Mouse (Mus musculus) gastrocnemius, postnatal 25 days (tissue): Measurements from ENCODE around the gene Nab1. TPM values are rescaled to one million over a fixed set of nuclear protein-coding genes. Genes with fewer than 3 reads are reported as not detected.

ENCODE experiments used
- DNase-seq: peaks from one replicate; pipeline ENCODE4 v3.0.0; 2022
- total RNA-seq, 2 experiments: library from RNA; stranded (reverse); gene quantifications; 1 replicate in 1 of 2; 2 replicates in 1 of 2; pipeline ENCODE4 v1.2.3; 2021

Nab1 gene
- total RNA-seq, 2 experiments from 2014 or later, result 9.4 to 10.0 TPM

DNA sequence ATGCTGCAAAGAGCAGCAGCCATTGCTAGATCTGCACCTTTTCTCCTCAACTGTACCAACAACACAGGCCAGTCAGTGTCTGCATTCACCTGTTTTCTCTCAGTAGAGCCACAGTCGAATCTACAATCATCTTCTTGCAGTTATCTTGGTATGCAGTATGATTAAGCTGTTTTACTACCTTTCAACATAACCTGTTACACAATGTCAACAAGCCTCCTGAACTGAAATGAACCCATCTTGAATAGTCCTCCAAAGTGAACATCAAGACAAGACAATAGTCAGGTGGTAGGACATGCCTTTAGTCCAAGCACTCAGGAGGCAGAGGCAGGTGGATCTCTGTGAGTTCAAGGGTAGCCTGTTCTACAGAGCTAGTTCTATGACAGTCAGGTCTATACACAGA lies 26.2 kb downstream of the Nab1 start:
- no peak for DNase-seq

DNA sequence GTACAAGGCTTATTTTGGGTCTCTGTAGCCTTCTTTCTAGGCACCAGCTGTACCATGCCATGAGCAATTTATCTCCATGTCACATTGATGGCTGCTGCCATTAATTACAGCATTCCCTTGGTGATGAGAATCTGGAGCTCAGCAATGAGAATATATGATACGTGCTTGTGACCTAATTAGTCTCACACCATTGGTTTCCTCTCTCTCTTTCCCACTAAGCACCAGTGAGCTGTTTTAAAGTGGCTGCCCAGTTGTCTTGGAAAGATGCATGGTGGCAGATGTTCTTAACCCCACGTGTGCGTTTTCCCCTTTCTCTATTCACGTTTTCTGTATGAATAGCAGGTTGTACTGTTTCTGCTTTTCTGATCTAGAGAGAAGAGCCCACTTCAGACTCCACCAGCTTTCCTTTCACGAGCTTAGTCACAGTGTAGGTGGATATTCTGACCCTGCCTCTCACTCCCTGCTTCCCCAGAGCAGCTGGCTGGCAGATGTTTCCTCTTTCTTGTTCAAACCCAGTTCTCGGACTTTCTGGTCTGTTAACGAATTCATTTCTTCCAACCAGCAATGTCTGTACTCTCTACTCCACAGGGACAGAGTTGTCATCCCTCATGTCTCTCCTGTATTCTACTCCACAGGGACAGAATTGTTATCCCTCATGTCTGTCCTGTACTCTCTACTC lies 29.5 kb downstream of the Nab1 start:
- DNase-seq, result no peak

DNA sequence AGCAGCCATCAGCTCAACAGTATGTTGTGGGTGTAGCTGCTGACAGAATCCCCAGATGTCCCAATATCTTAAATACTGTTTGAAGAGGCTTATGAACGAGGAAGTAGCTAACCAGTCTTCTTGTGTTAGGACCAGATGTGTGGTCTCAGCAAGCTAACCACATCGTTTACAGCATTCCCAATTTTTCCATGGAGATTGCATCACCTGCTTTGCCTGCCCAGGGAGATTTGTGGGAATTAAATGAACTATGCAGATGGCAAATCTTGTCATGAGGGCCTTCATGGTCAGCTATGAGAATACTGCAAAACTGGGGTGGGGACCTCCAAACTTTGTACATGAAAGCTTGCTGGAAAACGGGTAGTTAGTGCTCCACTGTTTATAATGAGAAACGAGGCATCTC lies 30.2 kb downstream of the Nab1 start:
- no peak for DNase-seq

- DNase-seq, result no peak
These were observed 33.9 kb downstream of the Nab1 start for GRCm38 (mm10) chr1:52466518-52467120.

- no peak for DNase-seq
These were observed 34.6 kb downstream of the Nab1 start for GRCm38 (mm10) chr1:52465830-52466229.

GRCm38 (mm10) chr1:52465264-52465663 lies 35.2 kb downstream of the Nab1 start:
- no peak for DNase-seq

DNA sequence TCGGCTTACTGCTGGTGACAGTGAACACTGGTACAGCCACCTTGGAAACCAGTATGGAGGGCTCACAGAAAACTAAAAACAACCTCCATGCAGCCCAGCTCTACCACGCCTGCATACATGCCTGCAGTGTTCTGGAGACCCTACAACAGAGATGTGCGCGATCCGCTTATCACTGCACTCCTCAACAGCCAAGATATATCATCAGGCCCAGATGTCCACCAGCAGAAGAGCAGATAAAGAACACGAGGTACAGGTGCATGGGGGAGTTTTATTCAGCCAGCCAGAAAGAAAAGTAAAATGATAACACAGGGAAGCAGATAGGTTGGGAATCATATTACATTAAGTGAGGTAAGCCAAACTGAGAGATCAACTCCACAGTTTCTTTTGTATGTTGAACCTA lies 37.2 kb downstream of the Nab1 start:
- no peak for DNase-seq

- no peak for DNase-seq
These were observed 43.9 kb downstream of the Nab1 start for GRCm38 (mm10) chr1:52456571-52456970.

- no peak for DNase-seq
These were observed 45.9 kb downstream of the Nab1 start for GRCm38 (mm10) chr1:52454509-52455001.

DNA sequence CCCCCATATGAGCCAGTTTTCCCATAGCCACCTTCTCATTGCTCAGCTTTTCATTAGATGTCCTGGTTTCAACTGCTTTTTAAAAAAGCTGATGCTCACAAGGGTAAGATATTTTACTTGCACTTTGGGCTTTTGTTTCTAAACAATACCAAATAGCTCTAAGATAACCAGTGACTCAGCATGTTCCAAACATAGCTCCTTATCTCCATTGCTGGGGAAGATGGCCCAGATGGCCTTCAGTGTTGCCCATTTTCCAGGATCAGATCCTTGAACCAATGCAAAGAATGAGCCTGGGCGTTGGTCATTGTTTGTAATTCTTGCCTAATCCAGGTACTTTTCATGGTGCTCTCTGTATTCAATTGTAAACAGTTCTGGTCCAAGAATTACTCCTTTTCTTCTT lies 49.1 kb downstream of the Nab1 start:
- no peak for DNase-seq

- no peak for DNase-seq
These were observed 64.6 kb downstream of the Nab1 start for GRCm38 (mm10) chr1:52435856-52436255.

DNA sequence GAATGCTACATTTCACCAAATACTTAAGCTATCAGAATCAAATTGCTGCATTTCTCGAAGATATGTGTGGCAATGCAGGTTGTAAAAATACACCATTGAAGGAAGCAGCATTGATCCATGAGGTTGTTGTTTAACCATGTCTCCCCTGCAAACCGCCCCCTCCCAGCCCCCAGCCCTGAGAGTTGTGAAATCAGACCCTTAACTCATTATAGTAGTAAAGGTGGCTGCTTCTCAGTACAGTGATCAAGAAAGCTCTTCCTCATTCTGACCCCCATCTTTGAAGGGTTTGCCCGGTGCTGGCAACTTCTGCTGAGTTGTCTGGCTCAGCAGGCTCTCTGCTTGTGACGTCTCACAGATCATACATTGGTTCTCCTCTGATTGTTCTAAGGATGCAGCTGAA lies 66.4 kb downstream of the Nab1 start:
- DNase-seq, result no peak

DNA sequence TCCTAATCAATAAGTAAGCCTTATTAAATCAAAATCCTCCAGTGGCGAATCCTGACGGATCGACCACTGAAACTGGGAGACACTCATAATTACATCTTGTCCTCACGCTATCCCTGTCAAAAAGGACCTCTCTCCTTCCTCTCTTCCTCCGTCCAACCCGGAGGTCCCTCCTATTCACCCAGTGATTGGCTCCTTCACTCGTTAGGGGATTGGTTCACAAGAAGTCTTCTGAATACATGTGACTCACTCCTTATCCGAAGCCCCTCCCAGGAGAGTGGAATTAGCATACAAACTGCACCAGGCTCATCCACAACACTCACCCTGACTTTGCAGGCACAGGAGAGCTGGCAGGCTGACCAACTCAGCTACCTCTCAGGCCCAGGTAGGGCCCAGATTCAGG lies 68.7 kb downstream of the Nab1 start:
- DNase-seq, result no peak

DNA sequence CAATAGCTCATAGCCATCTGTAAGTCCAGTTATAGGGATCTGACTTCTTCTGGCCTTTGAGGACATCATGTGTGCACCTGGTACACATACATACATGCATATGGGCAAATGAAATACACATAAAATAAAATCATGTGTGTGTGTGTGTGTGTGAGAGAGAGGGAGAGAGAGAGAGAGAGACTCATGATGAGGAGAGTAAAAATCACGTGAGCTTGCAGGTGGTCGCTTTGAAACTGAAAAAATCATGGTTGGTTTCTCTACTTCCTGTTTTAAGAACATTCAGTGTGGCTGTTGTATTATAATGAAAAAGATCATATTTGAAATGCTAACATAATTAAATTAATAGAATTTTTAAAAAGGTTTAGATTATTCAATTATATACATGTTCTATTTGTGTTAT lies 69.9 kb downstream of the Nab1 start:
- no peak for DNase-seq

DNA sequence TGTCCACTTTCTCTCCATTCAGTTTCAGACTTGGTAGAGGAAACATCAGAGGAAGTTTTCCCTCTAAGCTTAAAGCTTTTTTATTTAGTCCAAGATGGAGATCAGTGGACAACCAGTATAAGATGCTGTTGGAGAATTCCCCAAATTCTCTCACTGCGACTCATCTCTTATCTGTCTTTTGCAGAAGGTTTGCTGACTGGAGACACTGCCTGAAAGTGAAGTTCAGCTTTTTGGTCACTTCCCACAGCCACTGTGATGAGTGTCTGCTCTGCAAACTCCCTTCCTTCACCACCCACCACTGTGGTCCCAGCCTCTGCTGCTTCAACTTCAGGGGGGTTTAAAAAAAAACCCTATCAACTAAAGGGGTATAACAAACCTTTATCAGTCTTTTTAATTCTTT lies 70.4 kb downstream of the Nab1 start:
- DNase-seq, result no peak

- DNase-seq, result no peak
These were observed 72.5 kb downstream of the Nab1 start for GRCm38 (mm10) chr1:52427841-52428464.

DNA sequence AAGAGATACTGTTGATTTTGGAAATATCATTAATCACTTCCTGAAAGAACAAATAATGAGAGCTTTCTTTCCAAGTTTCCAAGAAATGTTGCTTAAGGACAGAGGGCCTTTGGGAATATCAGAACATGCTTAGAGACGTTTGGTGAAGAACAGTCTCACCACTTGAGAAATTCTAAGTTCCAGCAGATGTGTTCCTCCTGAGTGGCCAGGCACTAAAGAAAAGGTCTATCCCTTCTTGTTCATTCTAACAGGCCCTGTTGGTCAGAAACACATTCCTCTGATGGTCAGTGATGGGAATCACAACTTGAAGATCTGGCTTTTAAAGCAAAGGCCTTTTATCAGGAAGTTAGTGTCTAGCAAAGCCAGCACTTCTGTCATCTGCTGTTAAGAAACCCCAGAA lies 76.6 kb downstream of the Nab1 start:
- no peak for DNase-seq

DNA sequence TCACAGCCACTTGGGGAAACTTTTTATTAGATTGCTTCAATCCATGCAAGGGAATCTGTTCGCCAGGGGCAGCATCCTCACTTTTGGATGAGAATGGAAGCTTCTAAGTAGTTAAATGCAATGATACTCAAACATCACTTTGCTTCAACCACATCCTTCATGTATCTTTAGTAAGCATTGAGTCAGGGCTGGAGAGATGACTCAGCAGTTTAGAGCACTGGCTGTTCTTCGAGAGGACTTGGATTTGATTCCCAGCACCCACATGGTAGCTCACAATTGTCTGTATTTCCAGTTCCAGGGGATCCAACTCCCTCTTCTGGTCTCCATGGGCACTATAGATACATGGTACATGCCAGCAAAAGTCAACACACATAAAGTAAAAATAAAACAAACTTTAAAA lies 77.4 kb downstream of the Nab1 start:
- no peak for DNase-seq

- DNase-seq, result no peak
These were observed 78.3 kb downstream of the Nab1 start for GRCm38 (mm10) chr1:52422137-52422536.

DNA sequence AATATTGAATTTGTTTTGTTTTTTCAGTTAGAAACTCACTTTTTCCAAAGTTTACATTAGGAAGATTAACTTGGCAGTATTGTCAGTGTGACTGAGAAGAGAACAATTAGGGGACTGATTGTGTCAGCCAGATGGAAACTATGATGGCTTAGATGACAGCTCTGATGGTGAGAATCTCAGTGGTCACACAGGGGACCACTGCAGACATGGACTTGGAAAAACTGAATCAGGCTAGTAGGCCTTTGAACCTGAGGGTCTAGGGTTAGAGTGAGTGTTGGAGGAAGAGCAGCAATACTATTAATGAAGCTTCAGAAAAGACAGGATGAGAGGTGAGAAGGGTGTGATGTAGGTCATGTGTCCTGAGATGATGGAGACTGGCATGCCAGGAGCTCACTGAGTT lies 78.9 kb downstream of the Nab1 start:
- no peak for DNase-seq

DNA sequence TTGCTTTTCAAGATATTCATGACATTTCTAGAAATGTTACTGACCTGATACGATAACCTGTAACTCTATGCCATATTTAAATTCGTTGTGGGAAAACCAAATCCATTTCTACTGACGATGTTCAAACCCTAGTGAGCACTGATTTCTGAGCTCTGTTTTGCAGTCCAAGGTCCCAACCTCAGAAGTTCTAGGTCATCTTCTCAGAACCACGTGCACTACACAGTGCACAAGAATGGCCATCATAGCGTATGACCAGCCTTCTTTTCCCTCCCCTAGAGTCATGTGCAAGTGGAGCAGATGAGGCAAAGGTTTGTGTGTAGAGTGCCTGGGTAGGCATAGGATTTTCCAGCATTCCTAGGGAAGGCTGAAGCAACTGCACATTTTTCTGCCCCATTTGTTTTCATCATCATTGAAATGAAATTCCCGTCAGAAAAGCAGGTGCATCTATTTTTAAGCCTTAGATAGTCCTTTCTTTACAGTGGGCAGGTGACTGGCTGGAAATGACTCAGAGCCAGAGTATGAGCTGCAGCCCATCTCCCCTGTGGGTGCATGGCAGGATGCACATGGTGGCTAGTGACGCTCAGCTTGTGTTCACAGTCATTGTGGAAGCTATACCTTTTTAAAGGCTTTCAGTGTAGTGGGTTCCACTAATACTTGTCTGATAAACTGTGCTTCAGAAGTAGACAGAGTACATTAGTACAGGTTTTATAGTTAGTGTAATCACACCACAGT lies 81.2 kb downstream of the Nab1 start:
- DNase-seq, result no peak
